Mouse (Mus musculus): ENCODE measurements around the gene Zbtb7a. TPM values are rescaled to one million over a fixed set of nuclear protein-coding genes. Genes with fewer than 3 reads are reported as not detected.

Zbtb7a gene
- polyA plus RNA-seq, 1 experiment from 2014 or later: 10.8 TPM

Small RNAs within 50 kb of the gene (microRNA-seq; reads per million reads assigned to microRNA genes)
- not detected for gene Mir5615-1 (ENCODE audit: borderline number of aligned reads)
- not detected for gene Mir5615-2 (ENCODE audit: borderline number of aligned reads)

Other genes starting within 250 kb of the Zbtb7a start
- gene Timm13, start 234.3 kb upstream of the Zbtb7a start, polyA plus RNA-seq (2014; fragmentation: Nextera tagmentation; extraction: Ambion mirVana): 300 and 340 TPM in 2 replicates
- 7.9 and 11.6 TPM in 2 replicates for gene Lmnb2, start 217.0 kb upstream of the Zbtb7a start, polyA plus RNA-seq (2014; fragmentation: Nextera tagmentation; extraction: Ambion mirVana)
- gene Gadd45b, start 205.1 kb upstream of the Zbtb7a start, polyA plus RNA-seq (2014; fragmentation: Nextera tagmentation; extraction: Ambion mirVana): 21.3 and 25.6 TPM in 2 replicates
- gene Gng7, start 120.3 kb upstream of the Zbtb7a start, polyA plus RNA-seq (2014; fragmentation: Nextera tagmentation; extraction: Ambion mirVana): 1.4 TPM in 2 replicates
- 0.13 TPM in 1 of 2 replicates, not detected in the other for gene Diras1, start 109.6 kb upstream of the Zbtb7a start, polyA plus RNA-seq (2014; fragmentation: Nextera tagmentation; extraction: Ambion mirVana)
- gene Slc39a3, start 97.8 kb upstream of the Zbtb7a start, polyA plus RNA-seq (2014; fragmentation: Nextera tagmentation; extraction: Ambion mirVana): 3.9 and 4.1 TPM in 2 replicates
- 130 and 159 TPM in 2 replicates for gene Sgta, start 75.0 kb upstream of the Zbtb7a start, polyA plus RNA-seq (2014; fragmentation: Nextera tagmentation; extraction: Ambion mirVana)
- gene Thop1, start 65.2 kb upstream of the Zbtb7a start, polyA plus RNA-seq (2014; fragmentation: Nextera tagmentation; extraction: Ambion mirVana): 30.9 and 31.1 TPM in 2 replicates
- gene Creb3l3, start 36.3 kb upstream of the Zbtb7a start, polyA plus RNA-seq (2014; fragmentation: Nextera tagmentation; extraction: Ambion mirVana): 0.37 and 1.0 TPM in 2 replicates
- 153 and 154 TPM in 2 replicates for gene Map2k2, start 29.3 kb upstream of the Zbtb7a start, polyA plus RNA-seq (2014; fragmentation: Nextera tagmentation; extraction: Ambion mirVana)
- gene Pias4, start 32.7 kb downstream of the Zbtb7a start, polyA plus RNA-seq (2014; fragmentation: Nextera tagmentation; extraction: Ambion mirVana): 39.4 and 39.7 TPM in 2 replicates
- gene Eef2, start 41.4 kb downstream of the Zbtb7a start, polyA plus RNA-seq (2014; fragmentation: Nextera tagmentation; extraction: Ambion mirVana): 313 and 338 TPM in 2 replicates
- gene Dapk3, start 47.8 kb downstream of the Zbtb7a start, polyA plus RNA-seq (2014; fragmentation: Nextera tagmentation; extraction: Ambion mirVana): 44.1 and 47.4 TPM in 2 replicates
- gene 4930442H23Rik, start 48.6 kb downstream of the Zbtb7a start, polyA plus RNA-seq (2014; fragmentation: Nextera tagmentation; extraction: Ambion mirVana): 0.21 TPM in 1 of 2 replicates, not detected in the other
- gene Nmrk2, start 66.8 kb downstream of the Zbtb7a start, polyA plus RNA-seq (2014; fragmentation: Nextera tagmentation; extraction: Ambion mirVana): 2.2 and 3.6 TPM in 2 replicates
- 0.60 and 0.83 TPM in 2 replicates for gene Atcay, start 95.6 kb downstream of the Zbtb7a start, polyA plus RNA-seq (2014; fragmentation: Nextera tagmentation; extraction: Ambion mirVana)
- 2.3 and 3.7 TPM in 2 replicates for gene Zfr2, start 97.9 kb downstream of the Zbtb7a start, polyA plus RNA-seq (2014; fragmentation: Nextera tagmentation; extraction: Ambion mirVana)
- 1.0 and 1.7 TPM in 2 replicates for gene Matk, start 117.7 kb downstream of the Zbtb7a start, polyA plus RNA-seq (2014; fragmentation: Nextera tagmentation; extraction: Ambion mirVana)
- 247 and 257 TPM in 2 replicates for gene Mrpl54, start 131.7 kb downstream of the Zbtb7a start, polyA plus RNA-seq (2014; fragmentation: Nextera tagmentation; extraction: Ambion mirVana)
- gene Apba3, start 131.7 kb downstream of the Zbtb7a start, polyA plus RNA-seq (2014; fragmentation: Nextera tagmentation; extraction: Ambion mirVana): 41.2 and 44.1 TPM in 2 replicates
- 0.90 and 1.4 TPM in 2 replicates for gene Tjp3, start 156.4 kb downstream of the Zbtb7a start, polyA plus RNA-seq (2014; fragmentation: Nextera tagmentation; extraction: Ambion mirVana)
- gene Pip5k1c, start 157.7 kb downstream of the Zbtb7a start, polyA plus RNA-seq (2014; fragmentation: Nextera tagmentation; extraction: Ambion mirVana): 30.2 and 32.1 TPM in 2 replicates
- gene Cactin, start 185.9 kb downstream of the Zbtb7a start, polyA plus RNA-seq (2014; fragmentation: Nextera tagmentation; extraction: Ambion mirVana): 20.2 and 25.0 TPM in 2 replicates
- gene Tbxa2r, start 193.5 kb downstream of the Zbtb7a start, polyA plus RNA-seq (2014; fragmentation: Nextera tagmentation; extraction: Ambion mirVana): 10.9 and 11.2 TPM in 2 replicates
- not detected in 2 replicates for gene Gipc3, start 208.0 kb downstream of the Zbtb7a start, polyA plus RNA-seq (2014; fragmentation: Nextera tagmentation; extraction: Ambion mirVana)
- gene Hmg20b, start 215.3 kb downstream of the Zbtb7a start, polyA plus RNA-seq (2014; fragmentation: Nextera tagmentation; extraction: Ambion mirVana): 102 and 107 TPM in 2 replicates
- 4.6 and 4.7 TPM in 2 replicates for gene Mfsd12, start 222.3 kb downstream of the Zbtb7a start, polyA plus RNA-seq (2014; fragmentation: Nextera tagmentation; extraction: Ambion mirVana)
- gene 4930404N11Rik, start 230.6 kb downstream of the Zbtb7a start, polyA plus RNA-seq (2014; fragmentation: Nextera tagmentation; extraction: Ambion mirVana): 0.23 and 0.67 TPM in 2 replicates
- 66.1 and 70.0 TPM in 2 replicates for gene Fzr1, start 243.3 kb downstream of the Zbtb7a start, polyA plus RNA-seq (2014; fragmentation: Nextera tagmentation; extraction: Ambion mirVana)
- gene Dohh, start 249.2 kb downstream of the Zbtb7a start, polyA plus RNA-seq (2014; fragmentation: Nextera tagmentation; extraction: Ambion mirVana): 47.5 and 61.4 TPM in 2 replicates
- 1.4 and 2.9 TPM in 2 replicates for gene Gm48551, start 249.2 kb downstream of the Zbtb7a start, polyA plus RNA-seq (2014; fragmentation: Nextera tagmentation; extraction: Ambion mirVana)

Data from heart, embryonic 11.5 days (tissue).